Mouse (Mus musculus): ENCODE measurements around the gene Zfp592. TPM values are rescaled to one million over a fixed set of nuclear protein-coding genes. Genes with fewer than 3 reads are reported as not detected.

The Zfp592 gene
- polyA plus RNA-seq, 1 experiment, result 26.5 TPM

GRCm38 (mm10) chr7:81066714-81067113, 73.2 kb downstream of the Zfp592 start:
- Histone ChIP-seq H3K4me3 (ENCODE audit: insufficient read depth, low read length) (no peak overlapping the region), H3K27ac (ENCODE audit: insufficient read depth, low read length) (no peak overlapping the region), H3K4me1 (ENCODE audit: control insufficient read depth, insufficient read depth, low read length) (no peaks in the 10 kb centered on the region)
- TF ChIP-seq CTCF (IDR thresholded peaks at IDR 0.05; ENCODE audit: borderline replicate concordance, insufficient read depth, low read length) (no peak), POLR2A (IDR thresholded peaks at IDR 0.05; ENCODE audit: low read depth, low read length) (no peak)

- Histone ChIP-seq H3K4me1 (ENCODE audit: control insufficient read depth, insufficient read depth, low read length) (no peaks in the 10 kb centered on the region), H3K4me3 (ENCODE audit: insufficient read depth, low read length) (no peak overlapping the region), H3K27ac (ENCODE audit: insufficient read depth, low read length) (no peak overlapping the region)
- TF ChIP-seq CTCF (IDR thresholded peaks at IDR 0.05; ENCODE audit: borderline replicate concordance, insufficient read depth, low read length) (no peak), POLR2A (IDR thresholded peaks at IDR 0.05; ENCODE audit: low read depth, low read length) (no peak)
Observed at GRCm38 (mm10) chr7:81072463-81072862, 79.0 kb downstream of the Zfp592 start.

- H3K4me3 ChIP-seq (ENCODE audit: insufficient read depth, low read length), result no peak overlapping the region
- H3K4me1 ChIP-seq (ENCODE audit: control insufficient read depth, insufficient read depth, low read length), result no peaks in the 10 kb centered on the region
- no peak overlapping the region for H3K27ac ChIP-seq (ENCODE audit: insufficient read depth, low read length)
- TF ChIP-seq POLR2A (IDR thresholded peaks at IDR 0.05; ENCODE audit: low read depth, low read length), result no peak
- TF ChIP-seq CTCF (IDR thresholded peaks at IDR 0.05; ENCODE audit: borderline replicate concordance, insufficient read depth, low read length), result no peak
Observed at GRCm38 (mm10) chr7:81073273-81073672, 79.8 kb downstream of the Zfp592 start.

- Histone ChIP-seq H3K4me3 (ENCODE audit: insufficient read depth, low read length) (no peak overlapping the region), H3K27ac (ENCODE audit: insufficient read depth, low read length) (no peak overlapping the region), H3K4me1 (ENCODE audit: control insufficient read depth, insufficient read depth, low read length) (no peaks in the 10 kb centered on the region)
- TF ChIP-seq CTCF (IDR thresholded peaks at IDR 0.05; ENCODE audit: borderline replicate concordance, insufficient read depth, low read length) (no peak), POLR2A (IDR thresholded peaks at IDR 0.05; ENCODE audit: low read depth, low read length) (no peak)
Observed at GRCm38 (mm10) chr7:81074546-81074945, 81.1 kb downstream of the Zfp592 start.

- Histone ChIP-seq H3K27ac (ENCODE audit: insufficient read depth, low read length) (no peak overlapping the region), H3K4me1 (ENCODE audit: control insufficient read depth, insufficient read depth, low read length) (no peaks in the 10 kb centered on the region), H3K4me3 (ENCODE audit: insufficient read depth, low read length) (no peak overlapping the region)
- no peak for TF ChIP-seq POLR2A (IDR thresholded peaks at IDR 0.05; ENCODE audit: low read depth, low read length)
- TF ChIP-seq CTCF (IDR thresholded peaks at IDR 0.05; ENCODE audit: borderline replicate concordance, insufficient read depth, low read length), result no peak
Observed at GRCm38 (mm10) chr7:81075299-81075698, 81.8 kb downstream of the Zfp592 start.

GRCm38 (mm10) chr7:81075732-81076131, 82.3 kb downstream of the Zfp592 start:
- no peak for TF ChIP-seq POLR2A (IDR thresholded peaks at IDR 0.05; ENCODE audit: low read depth, low read length)
- TF ChIP-seq CTCF (IDR thresholded peaks at IDR 0.05; ENCODE audit: borderline replicate concordance, insufficient read depth, low read length), result no peak
- Histone ChIP-seq H3K27ac (ENCODE audit: insufficient read depth, low read length) (no peak overlapping the region), H3K4me3 (ENCODE audit: insufficient read depth, low read length) (no peak overlapping the region), H3K4me1 (ENCODE audit: control insufficient read depth, insufficient read depth, low read length) (no peaks in the 10 kb centered on the region)

GRCm38 (mm10) chr7:81077009-81077408, 83.5 kb downstream of the Zfp592 start:
- no peak for TF ChIP-seq CTCF (IDR thresholded peaks at IDR 0.05; ENCODE audit: borderline replicate concordance, insufficient read depth, low read length)
- no peak for TF ChIP-seq POLR2A (IDR thresholded peaks at IDR 0.05; ENCODE audit: low read depth, low read length)
- Histone ChIP-seq H3K4me3 (ENCODE audit: insufficient read depth, low read length) (no peak overlapping the region), H3K4me1 (ENCODE audit: control insufficient read depth, insufficient read depth, low read length) (no peaks in the 10 kb centered on the region), H3K27ac (ENCODE audit: insufficient read depth, low read length) (no peak overlapping the region)

GRCm38 (mm10) chr7:81078740-81079139, 85.3 kb downstream of the Zfp592 start:
- TF ChIP-seq POLR2A (IDR thresholded peaks at IDR 0.05; ENCODE audit: low read depth, low read length) (no peak), CTCF (IDR thresholded peaks at IDR 0.05; ENCODE audit: borderline replicate concordance, insufficient read depth, low read length) (no peak)
- Histone ChIP-seq H3K4me1 (ENCODE audit: control insufficient read depth, insufficient read depth, low read length) (no peaks in the 10 kb centered on the region), H3K27ac (ENCODE audit: insufficient read depth, low read length) (no peak overlapping the region), H3K4me3 (ENCODE audit: insufficient read depth, low read length) (no peak overlapping the region)

GRCm38 (mm10) chr7:81093420-81093965, 100.0 kb downstream of the Zfp592 start:
- Histone ChIP-seq H3K4me1 (ENCODE audit: control insufficient read depth, insufficient read depth, low read length) (no peaks in the 10 kb centered on the region), H3K27ac (ENCODE audit: insufficient read depth, low read length) (no peak overlapping the region), H3K4me3 (ENCODE audit: insufficient read depth, low read length) (no peak overlapping the region)
- TF ChIP-seq POLR2A (IDR thresholded peaks at IDR 0.05; ENCODE audit: low read depth, low read length), result no peak
- no peak for TF ChIP-seq CTCF (IDR thresholded peaks at IDR 0.05; ENCODE audit: borderline replicate concordance, insufficient read depth, low read length)

- Histone ChIP-seq H3K27ac (ENCODE audit: insufficient read depth, low read length) (no peak overlapping the region), H3K4me1 (ENCODE audit: control insufficient read depth, insufficient read depth, low read length) (no peaks in the 10 kb centered on the region)
Observed at GRCm38 (mm10) chr7:81094104-81094757, 100.8 kb downstream of the Zfp592 start.

More at GRCm38 (mm10) chr7:81094104-81094757, 100.8 kb downstream of the Zfp592 start:
- no peak overlapping the region for H3K4me3 ChIP-seq (ENCODE audit: insufficient read depth, low read length)
- no peak for TF ChIP-seq POLR2A (IDR thresholded peaks at IDR 0.05; ENCODE audit: low read depth, low read length)
- TF ChIP-seq CTCF (IDR thresholded peaks at IDR 0.05; ENCODE audit: borderline replicate concordance, insufficient read depth, low read length), result no peak

Other genes starting within 250 kb of the Zfp592 start
- 206 and 311 TPM in 2 replicates for gene Iqgap1, start 167.7 kb upstream of the Zfp592 start, polyA plus RNA-seq (2011; ENCODE audit: insufficient read length, low read depth, missing spikeins)
- 2.7 and 5.1 TPM in 2 replicates for gene Zscan2, start 132.8 kb upstream of the Zfp592 start, polyA plus RNA-seq (2011; ENCODE audit: insufficient read length, low read depth, missing spikeins)
- 9.3 and 13.0 TPM in 2 replicates for gene Wdr73, start 92.4 kb upstream of the Zfp592 start, polyA plus RNA-seq (2011; ENCODE audit: insufficient read length, low read depth, missing spikeins)
- gene Nmb, start 88.6 kb upstream of the Zfp592 start, polyA plus RNA-seq (2011; ENCODE audit: insufficient read length, low read depth, missing spikeins), result 1.1 and 3.2 TPM in 2 replicates
- 177 and 182 TPM in 2 replicates for gene Sec11a, start 45.9 kb upstream of the Zfp592 start, polyA plus RNA-seq (2011; ENCODE audit: insufficient read length, low read depth, missing spikeins)
- gene Alpk3, start 63.9 kb downstream of the Zfp592 start, polyA plus RNA-seq (2011; ENCODE audit: insufficient read length, low read depth, missing spikeins), result 0.14 TPM in 1 of 2 replicates, not detected in the other
- not detected in 2 replicates for gene Slc28a1, start 121.1 kb downstream of the Zfp592 start, polyA plus RNA-seq (2011; ENCODE audit: insufficient read length, low read depth, missing spikeins)
- gene Pde8a, start 219.9 kb downstream of the Zfp592 start, polyA plus RNA-seq (2011; ENCODE audit: insufficient read length, low read depth, missing spikeins), result 20.8 and 30.6 TPM in 2 replicates

Data from embryonic fibroblast, embryonic 13.5 days (primary cell).